8 mouse cellular contexts compared by ENCODE assay signal in genomic region chr11:119134586-119134985, GRCm38 (mm10). TPM values are rescaled to one million over a fixed set of nuclear protein-coding genes. Genes with fewer than 3 reads are reported as not detected.
DNase-seq lines count a peak whose midpoint lies in the region; ATAC-seq lines count a peak whose summit lies in the region.

No protein-coding gene starts in this region.

- intact Hi-C loops in heart, postnatal 14 days (cut with DNase I), result no loop called here

- no peak overlapping the region for H3K4me3 ChIP-seq in heart, embryonic 14.5 days (ENCODE audit: control insufficient read depth in 1 of 2, insufficient read depth in 1 of 2, low read depth in 1 of 2, low read length in 2 of 2)
- H3K4me3 ChIP-seq in hindbrain, embryonic 15.5 days, result no peak overlapping the region
- no peak overlapping the region for H3K4me3 ChIP-seq in midbrain, embryonic 12.5 days

- no peak for DNase-seq in heart, postnatal 14 days
- peak; percentile 51 for DNase-seq in MN1 (ENCODE audit: low spot score)
- no peak for DNase-seq in gastrocnemius, adult 8-10 months (ENCODE audit: low spot score in 2 of 2)
- no peak for DNase-seq in kidney, postnatal 36 days
- DNase-seq in layer of hippocampus, postnatal 14 days (ENCODE audit: low spot score in 2 of 2), result no peak

- H3K36me3 ChIP-seq in heart, embryonic 14.5 days (ENCODE audit: control insufficient read depth, insufficient read depth, low read length), result no peaks in the 10 kb centered on the region
- no peaks in the 10 kb centered on the region for H3K36me3 ChIP-seq in hindbrain, embryonic 15.5 days
- no peaks in the 10 kb centered on the region for H3K36me3 ChIP-seq in midbrain, embryonic 12.5 days

- H3K9ac ChIP-seq in heart, embryonic 14.5 days (ENCODE audit: low read length), result peak overlapping the region; percentile 25; the same call in 1 of the 2 replicates
- H3K9ac ChIP-seq in hindbrain, embryonic 15.5 days, result no peak overlapping the region
- peak overlapping the region; percentile 20; the same call in 1 of the 2 replicates for H3K9ac ChIP-seq in midbrain, embryonic 12.5 days (replicated peaks)

- WGBS in heart, embryonic 14.5 days, result 8% methylated on average over 17 of the region's 17 CpGs
- 13% methylated on average over 17 of the region's 17 CpGs for WGBS in hindbrain, embryonic 15.5 days
- WGBS in midbrain, embryonic 12.5 days, result 33% methylated on average over 17 of the region's 17 CpGs

- H3K27me3 ChIP-seq in heart, embryonic 14.5 days (ENCODE audit: control insufficient read depth, insufficient read depth, low read length), result no peaks in the 10 kb centered on the region
- no peaks in the 10 kb centered on the region for H3K27me3 ChIP-seq in hindbrain, embryonic 15.5 days
- peaks cover 11% of the 10 kb centered on the region for H3K27me3 ChIP-seq in midbrain, embryonic 12.5 days

- H3K4me1 ChIP-seq in heart, embryonic 14.5 days (ENCODE audit: control insufficient read depth in 2 of 2, insufficient read depth in 2 of 2, low read length in 2 of 2), result peaks cover 20 to 26% of the 10 kb centered on the region in 2 experiments
- peaks cover 26% of the 10 kb centered on the region for H3K4me1 ChIP-seq in hindbrain, embryonic 15.5 days (replicated peaks)
- peaks cover 29% of the 10 kb centered on the region for H3K4me1 ChIP-seq in midbrain, embryonic 12.5 days

- peak overlapping the region; percentile 70 to 76 for H3K27ac ChIP-seq in heart, embryonic 14.5 days (replicated peaks in 1 of 2; ENCODE audit: control insufficient read depth in 1 of 2, insufficient read depth in 1 of 2, low read depth in 2 of 2, low read length in 2 of 2)
- peak overlapping the region; percentile 12; the same call in 1 of the 2 replicates for H3K27ac ChIP-seq in hindbrain, embryonic 15.5 days (replicated peaks)
- H3K27ac ChIP-seq in midbrain, embryonic 12.5 days (replicated peaks), result no peak overlapping the region

- no peaks in the 10 kb centered on the region for H3K9me3 ChIP-seq in heart, embryonic 14.5 days (ENCODE audit: control insufficient read depth, low read length)
- no peaks in the 10 kb centered on the region for H3K9me3 ChIP-seq in hindbrain, embryonic 15.5 days
- 0 out of 2 replicates have a peak, but pooled peaks cover 4% of the 10 kb centered on the region for H3K9me3 ChIP-seq in midbrain, embryonic 12.5 days

- peak; percentile 45; the same call in 1 of the 2 replicates for ATAC-seq in heart, embryonic 14.5 days (ENCODE audit: insufficient number of reproducible peaks, insufficient read depth, low FRiP score, low read depth)
- ATAC-seq in hindbrain, embryonic 15.5 days (ENCODE audit: low FRiP score, low read depth), result no peak
- ATAC-seq in midbrain, embryonic 12.5 days (ENCODE audit: low FRiP score, low read depth), result no peak

- peak overlapping the region; percentile 35 for H3K4me2 ChIP-seq in heart, embryonic 14.5 days (ENCODE audit: low read length)
- H3K4me2 ChIP-seq in hindbrain, embryonic 15.5 days, result 0 out of 2 replicates have a peak overlapping the region, but pooled peaks have one; percentile 15
- 0 out of 2 replicates have a peak overlapping the region, but pooled peaks have one; percentile 2 for H3K4me2 ChIP-seq in midbrain, embryonic 12.5 days (replicated peaks)

RNA-seq across cellular contexts. Expression of gene Cbx4, which starts 48.6 kb away (rescaled TPM):
- polyA plus RNA-seq in heart, embryonic 14.5 days (2014; fragmentation: Nextera tagmentation; extraction: Ambion mirVana), result 6.5 and 9.2 TPM in 2 replicates
- total RNA-seq in heart, postnatal 14 days (2021), result 10 to 100 TPM; 15.2 to 17.8 TPM
- 21.9 and 23.2 TPM in 2 replicates for polyA plus RNA-seq in hindbrain, embryonic 15.5 days (2015; fragmentation: Nextera tagmentation; extraction: Ambion mirVana)
- polyA plus RNA-seq in midbrain, embryonic 12.5 days (2016; fragmentation: Nextera tagmentation; extraction: Ambion mirVana), result 12.4 and 15.2 TPM in 2 replicates
- total RNA-seq in gastrocnemius, adult 8-10 months (2022), result 1 to 10 TPM; 2.1 to 3.0 (median 2.2) TPM
- total RNA-seq in layer of hippocampus, postnatal 14 days (2021), result 10 to 100 TPM; 59.1 to 59.4 TPM

Comparison
In these comparisons a context has a peak if more than half of its experiments do, and no peak if none do; other contexts are left out.
1. RNA of gene Cbx4, which starts 48.6 kb away (total RNA-seq): 59.1 to 59.4 TPM in layer of hippocampus, postnatal 14 days and 15.2 to 17.8 TPM in heart, postnatal 14 days; 2.1 to 3.0 TPM in gastrocnemius, adult 8-10 months; every median in the first group is over 4 times any median in the second.
2. Peak in every context shown above with its lines, with median percentiles within 50 percentile points of each other: H3K4me2 ChIP-seq.